Mouse (Mus musculus): ENCODE data around the gene Ndufv1.

The Ndufv1 gene

DNA sequence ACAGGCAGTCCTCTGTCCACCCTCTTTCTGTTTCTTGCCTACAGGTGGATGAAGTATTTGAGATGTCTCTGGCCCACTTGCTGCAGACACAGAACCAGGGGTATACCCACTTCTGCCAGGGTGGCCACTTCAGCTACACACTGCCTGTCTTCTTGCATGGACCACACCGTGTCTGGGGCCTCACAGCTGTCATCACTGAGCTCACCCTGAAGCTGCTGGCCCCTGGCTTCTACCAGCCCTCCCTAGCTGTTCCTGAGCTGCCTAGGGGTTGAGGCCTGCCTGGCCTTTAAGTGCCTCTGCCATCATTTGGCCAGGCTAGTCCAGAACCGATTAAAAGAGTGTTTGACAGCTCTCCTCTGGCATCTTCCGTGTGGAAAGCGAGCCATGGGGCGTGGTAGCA is 10.9 kb downstream of the Ndufv1 start:
- DNase-seq (ENCODE audit: low read depth, low spot score) = no peak

GRCm38 (mm10) chr19:4000949-4001525 is 11.6 kb downstream of the Ndufv1 start:
- DNase-seq (ENCODE audit: low read depth, low spot score) = no peak

- peak; percentile 97 for DNase-seq (ENCODE audit: low read depth, low spot score)
These were observed 12.3 kb downstream of the Ndufv1 start, which contains the start of the genes Nudt8 and Gm49405 for GRCm38 (mm10) chr19:4000119-4000900. Gene Nudt8, plus strand, starts transcription at chr19:4000580. Gene Gm49405, plus strand, starts transcription at chr19:4000626.

DNA sequence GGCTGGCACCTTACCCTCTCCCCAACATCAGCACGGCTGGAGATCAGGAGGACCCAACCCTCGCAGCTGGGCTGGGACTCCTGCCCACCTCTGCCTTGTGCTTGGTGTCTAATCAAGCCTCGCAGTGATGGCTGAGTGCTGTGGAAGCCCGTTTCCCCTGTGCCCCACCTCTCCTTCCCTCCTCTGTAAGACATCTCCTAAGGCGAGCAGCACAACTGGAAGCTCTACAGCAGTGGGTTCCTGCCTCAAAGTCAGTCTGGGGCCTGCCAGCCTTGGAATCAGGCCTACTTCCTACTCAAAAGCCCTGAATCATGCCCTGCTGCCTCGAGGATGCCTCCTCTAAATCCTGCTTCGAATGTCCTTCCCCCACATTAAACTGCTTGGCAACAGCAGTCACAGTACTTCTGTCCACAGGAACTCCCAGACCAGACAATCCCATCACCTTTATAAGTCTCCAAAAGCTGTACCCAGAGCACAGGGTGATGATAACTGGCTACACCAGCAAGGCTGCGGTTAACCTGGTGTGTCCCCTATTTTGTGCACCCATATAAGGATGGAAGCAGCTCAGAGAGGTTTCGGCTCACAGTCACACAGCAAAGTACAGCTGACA is 13.4 kb downstream of the Ndufv1 start:
- no peak for DNase-seq (ENCODE audit: low read depth, low spot score)

DNA sequence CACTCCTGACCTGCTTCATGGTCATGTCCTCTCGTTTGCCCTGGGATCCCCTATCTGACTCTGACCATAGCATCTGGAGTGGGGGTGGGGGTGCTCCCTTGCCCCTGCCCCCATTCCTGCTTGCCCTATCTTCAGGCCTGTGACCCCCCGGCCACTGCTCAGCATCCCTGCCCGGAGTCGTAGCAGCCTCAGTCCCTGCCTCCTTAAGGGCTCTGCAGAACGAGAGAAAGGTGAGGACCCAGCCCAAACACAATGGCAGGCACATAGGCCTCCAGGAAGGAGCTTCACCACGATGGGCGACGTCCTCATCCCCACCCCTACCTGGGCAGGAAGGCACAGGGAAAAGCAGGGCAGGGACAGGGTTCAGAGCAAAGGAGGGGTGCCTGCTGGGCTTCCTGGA is 14.3 kb downstream of the Ndufv1 start:
- DNase-seq (ENCODE audit: low read depth, low spot score) = no peak

DNA sequence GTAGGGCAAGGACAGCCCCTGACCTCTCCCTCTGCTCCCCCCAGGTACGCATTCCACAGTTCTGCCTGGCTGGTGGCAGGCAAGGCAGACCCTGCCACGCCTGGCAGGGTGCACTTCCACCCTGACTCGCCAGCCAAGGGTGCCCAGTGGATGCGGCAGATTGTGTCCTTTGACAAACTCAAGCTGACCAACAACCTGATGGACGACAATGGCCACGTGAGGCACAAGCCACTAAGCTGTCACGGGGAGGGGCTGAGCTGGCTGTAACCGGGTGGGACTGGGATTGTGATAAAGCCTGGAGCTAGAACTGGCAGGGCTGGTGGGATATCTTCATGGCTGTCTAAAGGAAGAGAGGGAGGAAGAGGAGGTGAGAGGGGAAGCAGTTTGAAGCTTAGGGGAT is 15.4 kb downstream of the Ndufv1 start:
- no peak for DNase-seq (ENCODE audit: low read depth, low spot score)

DNA sequence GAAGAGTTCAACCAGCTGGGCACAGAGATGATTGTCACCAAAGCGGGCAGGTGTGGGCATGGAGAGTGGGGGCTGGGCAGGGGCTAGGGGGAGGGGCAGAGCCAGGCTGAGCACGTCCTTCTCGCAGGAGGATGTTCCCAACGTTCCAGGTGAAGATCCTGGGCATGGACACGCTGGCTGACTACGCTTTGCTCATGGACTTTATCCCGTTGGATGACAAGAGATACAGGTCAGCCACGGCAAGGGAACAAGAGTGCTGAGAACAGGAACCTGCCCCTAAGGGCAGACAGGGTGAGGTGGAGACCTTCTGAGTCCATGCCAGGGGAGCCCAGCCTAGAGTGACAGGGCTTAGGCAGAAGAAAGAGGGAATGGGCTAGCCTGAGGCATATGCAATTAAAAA is 15.9 kb downstream of the Ndufv1 start:
- DNase-seq (ENCODE audit: low read depth, low spot score) = no peak

GRCm38 (mm10) chr19:3996106-3996505 is 16.5 kb downstream of the Ndufv1 start:
- no peak for DNase-seq (ENCODE audit: low read depth, low spot score)

- no peak for DNase-seq (ENCODE audit: low read depth, low spot score)
These were observed 17.1 kb downstream of the Ndufv1 start for GRCm38 (mm10) chr19:3995505-3995904.

GRCm38 (mm10) chr19:3994932-3995331 is 17.7 kb downstream of the Ndufv1 start:
- DNase-seq (ENCODE audit: low read depth, low spot score) = no peak

DNA sequence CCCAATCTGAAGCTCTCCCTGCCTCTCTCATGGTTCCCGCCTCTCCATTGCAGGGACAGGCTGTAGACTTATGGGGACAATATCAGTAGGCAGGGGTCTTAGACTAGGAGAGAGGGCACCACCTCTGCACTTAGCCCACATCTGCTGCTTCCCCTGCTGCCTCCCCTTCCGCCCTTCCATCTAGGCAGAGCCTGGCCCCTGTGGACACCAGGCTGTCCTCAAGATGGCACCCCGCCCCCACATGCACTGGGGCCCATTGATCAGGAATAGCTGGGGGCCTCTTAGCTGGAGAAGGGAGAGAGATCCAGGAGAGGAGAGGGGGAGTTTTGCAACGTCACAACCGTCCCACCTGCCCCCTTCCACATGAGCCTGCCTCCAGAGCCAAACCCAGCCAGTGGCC is 20.2 kb downstream of the Ndufv1 start, which contains the start of gene Tbx10:
Tbx10 (plus strand) TSS at position 337 of the 400 bp plus-strand sequence.
- no peak for DNase-seq (ENCODE audit: low read depth, low spot score)

DNA sequence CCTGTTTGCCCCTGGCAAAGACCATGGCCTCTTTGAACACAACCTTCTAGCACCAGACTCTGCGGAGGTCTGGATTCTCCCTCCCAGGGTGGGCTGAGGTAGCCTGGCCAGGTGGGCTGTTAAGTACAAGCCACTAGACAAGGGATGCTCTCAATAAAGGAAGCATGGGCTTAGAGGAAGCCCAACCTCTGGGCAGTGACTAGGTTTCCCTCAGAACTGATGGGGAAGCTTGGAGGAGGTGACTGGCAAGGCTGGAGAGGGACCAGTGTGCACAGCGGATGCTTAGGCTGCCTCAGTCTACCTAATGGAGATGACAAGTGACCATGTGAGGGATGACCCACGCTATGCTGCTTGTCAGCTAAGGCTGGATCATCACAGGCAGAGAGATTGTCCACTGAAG is 20.6 kb downstream of the Ndufv1 start:
- DNase-seq (ENCODE audit: low read depth, low spot score) = no peak

DNA sequence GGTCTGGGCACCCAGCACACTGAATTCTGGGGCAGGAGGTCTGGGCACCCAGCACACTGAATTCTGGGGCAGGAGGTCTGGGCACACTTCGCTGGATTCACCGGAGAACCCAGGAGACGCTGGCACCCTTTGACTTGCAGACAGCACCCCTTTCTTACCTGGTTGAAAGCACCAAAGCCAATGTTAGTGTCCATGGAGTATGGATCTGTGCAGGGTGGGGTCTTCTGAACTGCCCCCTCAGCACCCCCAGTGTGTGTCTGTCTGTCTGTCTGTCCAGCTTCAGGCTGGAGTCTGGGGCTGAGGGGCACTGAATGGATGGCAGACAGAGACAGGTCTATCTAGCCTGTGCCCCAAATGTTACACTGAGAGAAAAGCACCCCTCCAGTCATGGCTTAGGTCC is 21.0 kb downstream of the Ndufv1 start:
- DNase-seq (ENCODE audit: low read depth, low spot score) = no peak

GRCm38 (mm10) chr19:3990804-3991203 is 21.8 kb downstream of the Ndufv1 start:
- DNase-seq (ENCODE audit: low read depth, low spot score) = no peak

DNA sequence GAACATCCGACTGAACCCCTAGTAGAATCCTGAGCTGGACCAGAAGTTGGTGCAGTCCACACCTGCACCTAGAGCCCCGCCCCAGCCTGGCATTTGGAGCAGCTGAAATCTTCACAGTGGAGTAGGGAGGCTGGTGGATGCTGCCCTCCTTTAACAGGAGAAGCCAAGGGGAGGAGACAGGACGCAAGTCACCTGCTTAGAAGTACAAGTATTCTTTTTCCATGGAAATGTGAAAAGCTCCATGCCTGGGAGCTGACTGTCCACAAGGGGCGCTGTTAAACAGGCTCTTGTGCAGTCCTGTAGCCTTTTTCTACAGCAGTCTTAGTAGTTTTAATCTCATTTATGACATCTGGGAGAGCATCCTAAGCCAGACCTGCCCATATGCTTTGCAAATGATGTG is 23.9 kb downstream of the Ndufv1 start:
- DNase-seq (ENCODE audit: low read depth, low spot score) = no peak

DNA sequence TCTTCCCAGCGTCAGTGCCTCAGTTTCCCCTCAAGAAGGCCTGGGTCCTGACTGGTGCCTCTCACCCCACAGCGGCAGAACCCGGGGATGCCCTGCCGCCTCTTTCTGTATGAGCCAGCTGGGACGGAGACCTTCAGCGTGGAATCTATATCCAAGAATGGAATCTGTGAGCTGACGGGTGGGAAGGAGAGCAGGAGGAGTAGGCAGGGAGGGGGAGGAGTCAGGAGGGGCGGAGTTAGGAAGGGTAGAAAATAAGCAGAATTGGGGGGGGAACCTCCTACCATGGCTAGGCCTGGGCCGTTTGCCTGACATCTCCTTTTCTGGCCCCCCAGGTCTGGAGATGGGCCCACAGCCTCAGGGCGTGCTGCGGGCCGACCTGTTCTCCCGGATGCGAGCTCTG is 24.5 kb downstream of the Ndufv1 start:
- DNase-seq (ENCODE audit: low read depth, low spot score) = no peak

DNA sequence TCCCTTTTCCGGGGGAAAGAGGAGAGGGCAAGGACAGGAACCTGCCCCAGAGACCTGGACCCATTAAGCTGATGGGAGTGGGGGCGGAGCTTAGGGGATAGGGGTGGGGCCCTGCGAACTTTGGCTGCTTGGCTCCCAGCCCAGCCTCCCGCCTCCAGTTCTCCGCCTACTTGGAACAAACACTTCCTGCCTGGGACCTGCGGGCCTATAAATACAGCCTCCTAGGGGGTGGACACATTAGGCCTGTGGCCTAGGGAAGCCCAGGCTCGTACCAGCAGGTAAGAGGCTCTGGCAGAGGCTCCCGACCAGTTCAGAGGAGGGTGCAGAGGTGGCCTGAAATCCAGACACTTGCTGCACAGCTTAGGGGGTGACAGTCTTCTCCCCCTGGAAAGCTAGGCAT is 26.3 kb downstream of the Ndufv1 start, which contains the start of gene Acy3:
Acy3 (plus strand) TSS at position 237 of the 400 bp plus-strand sequence.
- DNase-seq (ENCODE audit: low read depth, low spot score) = no peak

DNA sequence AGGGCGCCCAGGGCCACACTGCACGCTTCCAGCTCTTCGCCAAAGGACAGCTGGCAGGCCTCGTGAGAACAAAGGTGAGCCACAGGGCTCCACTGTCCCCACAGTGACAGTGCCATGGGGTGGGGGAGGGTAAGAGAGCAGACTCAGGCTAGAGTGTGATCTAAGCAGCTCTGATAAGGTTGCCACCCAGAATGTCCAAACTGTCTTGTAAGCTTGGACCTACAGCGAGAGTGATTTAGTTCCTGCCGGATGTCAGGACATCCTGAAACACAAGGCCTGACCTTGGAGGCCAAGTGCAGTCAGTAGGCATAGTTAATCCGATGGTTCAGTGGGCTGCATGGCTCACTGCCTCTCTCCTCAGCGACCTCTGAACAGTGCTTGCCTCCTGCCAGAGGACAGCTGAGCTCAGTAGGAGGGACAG is 27.3 kb downstream of the Ndufv1 start:
- DNase-seq (ENCODE audit: low read depth, low spot score) = no peak

- DNase-seq (ENCODE audit: low read depth, low spot score) = peak; percentile 54
These were observed 28.9 kb downstream of the Ndufv1 start for GRCm38 (mm10) chr19:3983527-3984200.

GRCm38 (mm10) chr19:3980917-3981316 is 31.7 kb downstream of the Ndufv1 start:
- DNase-seq (ENCODE audit: low read depth, low spot score) = no peak

GRCm38 (mm10) chr19:3980309-3980708 is 32.3 kb downstream of the Ndufv1 start:
- peak; percentile 60 for DNase-seq (ENCODE audit: low read depth, low spot score)

- no peak for DNase-seq (ENCODE audit: low read depth, low spot score)
These were observed 36.7 kb downstream of the Ndufv1 start for GRCm38 (mm10) chr19:3975866-3976265.
